Mouse (Mus musculus) intestine, embryonic 16.5 days (tissue): ENCODE data around the gene Cxcl3. TPM values are rescaled to one million over a fixed set of nuclear protein-coding genes. Genes with fewer than 3 reads are reported as not detected.
"Not testable (repeated sequence)": the region's sequence is repeated elsewhere in the genome, so short reads cannot be mapped to it uniquely, and the experiment has no call there.

Experiments used
- ATAC-seq: fragments of 200-750 bp; cut with Nextera tagmentation; 2 replicates; pipeline ENCODE4 v1.8.0; 2017; ENCODE audit warnings: moderate TSS enrichment, moderate library complexity
- H3K27ac ChIP-seq: fragments of 300-500 bp; sonication (generic); 2 replicates; pipeline ENCODE4 v1.5.1; 2014; ENCODE audit warnings: mild to moderate bottlenecking, low read length
- H3K27me3 ChIP-seq: fragments of 300-500 bp; sonication (generic); replicated peaks from 2 replicates; pipeline ENCODE4 v1.6.1; 2014; ENCODE audit warnings: low read length, control low read depth, mixed read lengths; ENCODE audit not compliant: control insufficient read depth, insufficient read depth
- H3K36me3 ChIP-seq: fragments of 300-500 bp; sonication (generic); 2 replicates; pipeline ENCODE4 v1.6.1; 2014; ENCODE audit warnings: low read length, control low read depth; ENCODE audit not compliant: control insufficient read depth, insufficient read depth
- H3K4me1 ChIP-seq: fragments of 300-500 bp; sonication (generic); 2 replicates; pipeline ENCODE4 v1.6.1; 2014; ENCODE audit warnings: low read length, control low read depth, mixed read lengths; ENCODE audit not compliant: control insufficient read depth, insufficient read depth
- H3K4me2 ChIP-seq: fragments of 300-500 bp; sonication (generic); 2 replicates; pipeline ENCODE4 v1.6.1; 2014; ENCODE audit warnings: low read depth, low read length, control low read depth
- H3K4me3 ChIP-seq: fragments of 300-500 bp; sonication (generic); 2 replicates; pipeline ENCODE4 v1.5.1; 2014; ENCODE audit warnings: mild to moderate bottlenecking, low read length
- H3K9ac ChIP-seq: fragments of 300-500 bp; sonication (generic); 2 replicates; pipeline ENCODE4 v1.6.1; 2014; ENCODE audit warnings: low read depth, low read length
- H3K9me3 ChIP-seq: fragments of 300-500 bp; sonication (generic); 2 replicates; pipeline ENCODE4 v1.6.1; 2016; ENCODE audit warnings: low read length, control low read depth; ENCODE audit not compliant: control insufficient read depth
- WGBS: fragments of 180-500 bp; shearing (Covaris S2); extraction: QIAGEN DNeasy Blood & Tissue Kit; methylation state at CpG from one replicate; pipeline ENCODE4 v1.1.7; 2014; 5-methylcytosine and 5-hydroxymethylcytosine counted together
- polyA plus RNA-seq: library from polyadenylated mRNA; unstranded; fragments of >200 nt; fragmentation: Nextera tagmentation; extraction: Ambion mirVana; gene quantifications from 2 replicates; pipeline ENCODE4 v1.2.1, GENCODE M21; 2015

Gene Cxcl3
- polyA plus RNA-seq, 1 experiment from 2014 or later = not detected

- Histone ChIP-seq H3K9ac (no peak overlapping the region), H3K27ac (no peak overlapping the region), H3K4me3 (no peak overlapping the region), H3K36me3 (no peaks in the 10 kb centered on the region), H3K4me1 (0 out of 2 replicates have a peak, but pooled peaks cover 4% of the 10 kb centered on the region), H3K4me2 (no peak overlapping the region), H3K9me3 (no peaks in the 10 kb centered on the region), H3K27me3 (no peaks in the 10 kb centered on the region)
- 83% methylated on average over 4 of the region's 4 CpGs for WGBS
- ATAC-seq = no peak
These were observed 2.2 kb downstream of the Cxcl3 start for GRCm38 (mm10) chr5:90788114-90788513.

GRCm38 (mm10) chr5:90789306-90790073 lies 3.6 kb downstream of the Cxcl3 start:
- Histone ChIP-seq H3K4me1 (0 out of 2 replicates have a peak, but pooled peaks cover 6% of the 10 kb centered on the region), H3K4me3 (no peak overlapping the region), H3K4me2 (no peak overlapping the region), H3K9me3 (no peaks in the 10 kb centered on the region), H3K36me3 (no peaks in the 10 kb centered on the region), H3K27ac (no peak overlapping the region), H3K27me3 (no peaks in the 10 kb centered on the region), H3K9ac (no peak overlapping the region)
- ATAC-seq = no peak
- WGBS = 68% methylated on average over 11 of the region's 11 CpGs

GRCm38 (mm10) chr5:90790074-90790502 lies 4.2 kb downstream of the Cxcl3 start:
- Histone ChIP-seq H3K27ac (no peak overlapping the region), H3K9ac (no peak overlapping the region), H3K4me1 (0 out of 2 replicates have a peak, but pooled peaks cover 6% of the 10 kb centered on the region), H3K27me3 (no peaks in the 10 kb centered on the region), H3K4me3 (no peak overlapping the region), H3K4me2 (no peak overlapping the region), H3K36me3 (no peaks in the 10 kb centered on the region), H3K9me3 (no peaks in the 10 kb centered on the region)
- ATAC-seq = no peak
- 44% methylated on average over 8 of the region's 8 CpGs for WGBS

GRCm38 (mm10) chr5:90794195-90794625 lies 8.3 kb downstream of the Cxcl3 start, which contains the start of gene Cxcl15:
TSS of gene Cxcl15 (plus strand) at chr5:90794534.
- 47% methylated on average over 5 of the region's 5 CpGs for WGBS
- H3K4me2 ChIP-seq = no peak within 1 kb of the TSS
- no peak within 1 kb of the TSS for H3K4me3 ChIP-seq
- H3K9ac ChIP-seq = no peak within 1 kb of the TSS
- H3K9me3 ChIP-seq = no peaks in the 10 kb centered on the region
- no peaks in the 10 kb centered on the region for H3K27me3 ChIP-seq
- H3K36me3 ChIP-seq = no peaks in the 10 kb centered on the region
- H3K27ac ChIP-seq = no peak within 1 kb of the TSS
- 0 out of 2 replicates have a peak, but pooled peaks cover 3% of the 10 kb centered on the region for H3K4me1 ChIP-seq
- ATAC-seq = no peak

- H3K4me2 ChIP-seq, H3K9me3 ChIP-seq, H3K27ac ChIP-seq, H3K36me3 ChIP-seq, H3K4me3 ChIP-seq, H3K9ac ChIP-seq, H3K4me1 ChIP-seq, H3K27me3 ChIP-seq, ATAC-seq: not testable (repeated sequence)
- 88% methylated on average over 2 of the region's 2 CpGs for WGBS
These were observed 9.5 kb downstream of the Cxcl3 start for GRCm38 (mm10) chr5:90795392-90795791.

- Histone ChIP-seq H3K4me3 (no peak overlapping the region), H3K4me1 (no peaks in the 10 kb centered on the region), H3K4me2 (no peak overlapping the region), H3K27me3 (no peaks in the 10 kb centered on the region), H3K36me3 (no peaks in the 10 kb centered on the region), H3K9me3 (no peaks in the 10 kb centered on the region), H3K27ac (no peak overlapping the region), H3K9ac (no peak overlapping the region)
- ATAC-seq = no peak
These were observed 18.7 kb downstream of the Cxcl3 start for GRCm38 (mm10) chr5:90804574-90804973.

GRCm38 (mm10) chr5:90806050-90806449 lies 20.1 kb downstream of the Cxcl3 start:
- no peak overlapping the region for H3K4me2 ChIP-seq
- H3K9me3 ChIP-seq = no peaks in the 10 kb centered on the region
- no peaks in the 10 kb centered on the region for H3K36me3 ChIP-seq
- H3K4me3 ChIP-seq = no peak overlapping the region
- H3K9ac ChIP-seq = no peak overlapping the region
- ATAC-seq = no peak
- H3K4me1 ChIP-seq = no peaks in the 10 kb centered on the region
- H3K27me3 ChIP-seq = no peaks in the 10 kb centered on the region
- H3K27ac ChIP-seq = no peak overlapping the region

- Histone ChIP-seq H3K27me3 (no peaks in the 10 kb centered on the region), H3K4me3 (no peak overlapping the region), H3K4me1 (no peaks in the 10 kb centered on the region), H3K9ac (no peak overlapping the region), H3K36me3 (no peaks in the 10 kb centered on the region), H3K4me2 (no peak overlapping the region), H3K27ac (no peak overlapping the region), H3K9me3 (no peaks in the 10 kb centered on the region)
- no peak for ATAC-seq
- 67% methylated on average over 3 of the region's 3 CpGs for WGBS
These were observed 21.5 kb downstream of the Cxcl3 start for GRCm38 (mm10) chr5:90807176-90807950.

- ATAC-seq = no peak; the same call in 1 of the 2 replicates
- Histone ChIP-seq H3K4me2 (no peak overlapping the region), H3K4me1 (no peaks in the 10 kb centered on the region), H3K4me3 (no peak overlapping the region), H3K36me3 (no peaks in the 10 kb centered on the region), H3K27ac (no peak overlapping the region), H3K27me3 (no peaks in the 10 kb centered on the region), H3K9me3 (no peaks in the 10 kb centered on the region), H3K9ac (no peak overlapping the region)
These were observed 33.9 kb downstream of the Cxcl3 start for GRCm38 (mm10) chr5:90819756-90820155.
